Mouse (Mus musculus): ENCODE results near the gene Chil5.
A peak's percentile ranks its signal among the peaks of the same experiment; 100 is the strongest.
"Not testable (repeated sequence)": the region's sequence is repeated elsewhere in the genome, so short reads cannot be mapped to it uniquely, and the experiment has no call there.

The Chil5 gene

DNA sequence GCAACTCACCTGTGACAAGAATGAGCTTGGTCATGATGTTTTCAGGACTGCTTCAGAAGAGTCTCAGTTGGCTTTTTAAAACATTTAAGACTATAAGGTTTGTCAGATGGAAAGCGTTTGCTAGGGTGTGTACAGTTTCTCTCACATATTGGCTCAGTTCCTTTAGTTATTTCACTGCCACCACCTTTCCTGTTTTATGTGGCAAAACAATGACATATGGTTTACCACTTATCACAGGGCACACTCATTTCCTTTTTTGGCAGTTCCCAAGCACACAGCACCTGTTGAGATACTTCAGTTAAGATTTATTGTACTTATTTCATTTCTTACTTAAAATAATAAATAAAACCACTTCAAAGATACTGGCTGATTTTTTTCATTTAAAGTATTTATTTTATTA lies at the start of gene Chil5:
Gene Chil5 (minus strand): TSS at position 34 of the 400 bp plus-strand sequence.
- DNase-seq (ENCODE audit: low spot score), result no peak

DNA sequence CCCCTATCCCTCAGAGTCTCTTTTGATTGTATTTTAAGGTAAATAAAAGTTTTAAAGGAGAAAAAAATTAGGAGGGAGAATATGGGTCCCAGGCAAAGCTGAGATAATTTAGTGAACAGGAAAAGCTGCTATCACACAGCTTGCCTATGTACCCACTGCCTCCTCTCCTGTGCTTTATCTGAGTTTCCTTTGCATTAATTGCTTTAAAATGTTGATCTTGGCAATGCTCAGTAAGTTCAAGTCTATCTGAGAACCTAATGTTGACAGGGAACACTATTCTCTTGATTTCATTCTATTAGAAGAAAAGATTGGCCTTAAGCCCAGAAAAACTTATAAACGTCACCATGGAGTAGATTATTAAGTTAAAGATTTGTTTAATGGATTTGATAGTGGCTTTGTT lies 42.2 kb upstream of the Chil5 start:
- no peak for DNase-seq (ENCODE audit: low spot score)

DNA sequence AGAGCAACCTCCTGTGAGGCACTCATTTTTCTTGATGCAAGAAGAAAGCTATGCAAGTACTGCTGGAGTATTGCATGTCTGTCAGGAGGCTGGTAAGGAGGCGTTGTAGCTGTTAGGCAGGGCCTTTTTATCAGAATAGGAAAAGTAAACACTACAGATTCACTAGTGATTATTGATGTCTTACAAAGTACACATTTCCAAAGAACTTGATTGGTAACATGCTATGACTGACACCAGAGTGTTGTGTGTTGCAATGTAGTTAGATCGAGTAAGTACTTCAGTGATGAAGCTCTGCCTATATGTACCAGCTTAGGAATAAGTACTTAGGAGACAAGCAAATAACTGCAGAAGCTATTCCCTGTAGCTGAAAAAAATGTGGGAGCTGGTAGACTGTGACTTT lies 38.4 kb upstream of the Chil5 start:
- no peak for DNase-seq (ENCODE audit: low spot score)

DNA sequence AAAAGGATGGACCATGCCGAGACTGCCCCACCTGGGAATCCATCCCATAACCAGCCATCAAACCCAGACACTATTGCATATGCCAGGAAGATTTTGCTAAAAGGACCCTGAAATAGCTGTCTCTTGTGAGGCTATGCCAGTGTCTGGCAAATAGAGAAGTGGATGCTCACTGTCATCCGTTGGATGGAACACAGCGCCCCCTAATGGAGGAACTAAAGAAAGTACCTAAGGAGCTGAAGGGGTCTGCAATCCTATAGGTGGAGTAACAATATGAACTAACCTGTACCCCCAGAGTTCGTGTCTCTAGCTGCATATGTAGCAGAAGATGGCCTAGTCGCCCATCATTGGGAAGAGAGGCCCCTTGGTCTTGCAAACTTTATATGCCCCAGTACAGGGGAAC lies 35.1 kb upstream of the Chil5 start:
- DNase-seq (ENCODE audit: low spot score), result peak; percentile 5

DNA sequence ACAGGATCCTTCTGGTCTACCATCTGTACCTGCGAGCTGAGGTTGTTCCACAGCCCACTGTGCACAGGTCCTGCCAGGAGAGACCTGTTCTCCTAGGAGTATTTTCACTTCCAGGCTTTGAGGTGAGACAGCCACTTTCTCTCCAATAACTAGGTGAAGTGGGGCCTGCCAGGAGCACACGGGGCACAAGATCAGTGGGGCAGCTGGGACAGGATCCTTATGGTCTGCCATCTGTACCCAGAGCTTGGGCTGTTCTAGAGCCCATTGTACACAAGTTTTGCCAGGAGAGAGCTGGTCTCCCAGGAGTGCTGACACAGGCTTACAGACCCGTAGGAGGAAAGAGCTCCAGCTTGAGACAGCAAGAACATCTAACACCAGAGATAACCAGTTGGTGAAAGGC lies 25.4 kb upstream of the Chil5 start:
- DNase-seq (ENCODE audit: low spot score), result no peak

DNA sequence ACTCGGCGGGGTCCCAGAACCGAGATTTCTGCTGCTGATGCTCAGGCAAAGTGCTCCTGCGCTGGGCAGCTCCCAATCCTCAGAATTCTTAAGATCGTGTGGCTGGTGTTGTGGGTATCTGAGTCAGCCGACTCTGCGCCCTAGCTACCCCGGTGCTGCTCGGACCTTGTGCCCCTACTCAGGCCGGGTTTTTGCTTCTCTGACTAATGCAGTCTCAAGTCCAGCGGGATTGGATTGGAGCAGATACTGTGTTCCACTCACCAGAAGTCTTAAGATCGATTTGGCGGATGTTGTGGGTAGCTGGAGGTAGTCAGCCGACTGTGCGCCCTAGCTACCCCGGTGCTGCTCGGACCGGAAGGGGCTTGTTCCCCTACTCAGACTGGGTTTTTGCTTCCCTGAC lies 19.3 kb upstream of the Chil5 start:
- no peak for DNase-seq (ENCODE audit: low spot score)

DNA sequence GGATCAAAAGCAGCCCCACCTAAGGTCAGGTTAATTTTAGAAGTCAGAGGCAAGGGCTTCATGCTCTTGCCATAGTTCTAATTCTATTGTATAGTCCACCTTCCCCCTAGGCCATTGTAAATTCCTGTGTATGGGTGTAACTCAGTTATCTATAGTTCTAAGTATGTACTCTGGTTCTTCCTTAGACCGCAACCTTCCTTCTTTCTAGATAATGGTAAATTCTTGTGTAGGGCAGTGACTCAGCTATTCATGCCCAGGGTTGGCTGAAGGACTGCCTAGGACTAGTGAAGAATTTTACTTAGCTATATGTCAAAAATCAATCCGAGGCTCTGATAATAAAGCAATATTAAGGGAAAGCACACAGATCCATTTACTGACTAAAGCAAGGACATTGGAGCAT lies 7.7 kb upstream of the Chil5 start:
- DNase-seq (ENCODE audit: low spot score), result no peak

DNA sequence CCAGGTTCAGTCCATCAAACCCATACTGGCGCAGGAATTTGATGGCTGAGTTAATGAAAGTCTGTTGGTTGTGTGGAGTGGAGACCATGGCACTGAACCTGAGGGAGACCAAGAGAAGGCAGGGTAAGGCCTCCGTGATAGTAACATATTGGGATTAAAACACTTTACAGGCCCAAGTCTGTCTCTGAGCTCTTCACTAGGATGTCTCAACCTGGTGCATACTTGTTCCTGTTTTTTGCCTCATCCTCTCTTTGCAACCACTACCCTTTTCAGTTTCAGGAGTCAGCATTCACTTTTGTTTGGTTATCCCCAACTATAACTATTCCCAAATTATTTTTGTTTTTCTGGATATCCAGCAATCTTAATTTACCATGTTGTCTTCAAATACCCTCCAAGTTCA lies 8.5 kb downstream of the Chil5 start:
- DNase-seq (ENCODE audit: low spot score), result no peak

DNA sequence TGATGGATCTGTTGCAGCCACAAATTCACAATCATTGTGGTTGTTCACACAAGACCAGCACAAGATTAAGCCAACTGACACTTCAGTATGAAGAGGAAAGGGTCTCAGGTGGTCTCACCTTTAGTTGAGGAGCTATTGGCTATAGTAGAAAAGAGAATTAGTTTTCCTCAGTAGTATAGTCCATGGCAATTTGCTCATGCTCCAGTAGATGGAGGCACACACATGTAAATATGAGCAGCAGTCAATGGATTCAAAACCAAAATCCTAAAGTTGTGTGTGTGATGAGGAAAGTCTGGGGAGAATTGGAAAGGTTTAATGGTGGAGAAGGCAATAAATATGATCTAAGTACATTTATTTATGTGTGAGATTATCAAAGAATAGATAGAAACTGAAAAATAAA lies 10.8 kb downstream of the Chil5 start:
- no peak for DNase-seq (ENCODE audit: low spot score)

DNA sequence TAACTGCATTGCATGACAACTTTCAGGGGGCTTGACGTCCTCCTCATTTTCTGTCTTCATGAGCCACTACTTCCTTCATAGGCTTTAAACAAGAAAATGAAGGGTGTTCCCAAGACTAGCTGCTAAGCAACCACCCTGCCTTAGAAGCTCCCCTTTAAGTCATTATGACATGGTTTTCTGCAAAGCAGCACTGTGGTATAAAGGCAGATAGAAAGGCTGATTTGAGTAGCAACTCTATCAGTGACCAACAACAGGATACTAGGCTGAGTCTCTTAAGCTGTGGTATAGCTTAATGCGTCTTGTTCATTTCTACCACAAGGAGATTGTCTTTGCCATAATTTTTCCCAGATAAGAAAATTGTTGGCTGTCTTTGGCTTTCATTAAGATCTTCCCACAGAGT lies 18.1 kb downstream of the Chil5 start, which contains the start of gene Pifo:
Gene Pifo (minus strand): TSS at position 101 of the 400 bp plus-strand sequence.
- no peak for DNase-seq (ENCODE audit: low spot score)

DNA sequence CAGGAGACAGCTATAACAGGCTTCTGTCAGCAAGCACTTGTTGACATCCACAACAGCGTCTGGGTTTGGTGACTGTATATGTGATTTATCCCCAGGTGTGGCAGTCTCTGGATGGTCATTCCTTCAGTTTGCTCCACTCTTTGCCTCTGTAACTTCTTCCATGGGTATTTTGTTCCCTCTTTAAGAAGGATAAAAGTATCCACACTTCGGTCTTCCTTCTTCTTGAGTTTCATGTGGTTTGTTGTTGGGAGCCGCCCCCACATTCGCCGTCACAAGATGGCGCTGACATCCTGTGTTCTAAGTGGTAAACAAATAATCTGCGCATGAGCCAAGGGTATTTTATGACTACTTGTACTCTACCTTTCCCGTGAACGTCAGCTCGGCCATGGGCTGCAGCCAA lies 29.3 kb downstream of the Chil5 start:
- not testable (repeated sequence) for DNase-seq (ENCODE audit: low spot score)

DNA sequence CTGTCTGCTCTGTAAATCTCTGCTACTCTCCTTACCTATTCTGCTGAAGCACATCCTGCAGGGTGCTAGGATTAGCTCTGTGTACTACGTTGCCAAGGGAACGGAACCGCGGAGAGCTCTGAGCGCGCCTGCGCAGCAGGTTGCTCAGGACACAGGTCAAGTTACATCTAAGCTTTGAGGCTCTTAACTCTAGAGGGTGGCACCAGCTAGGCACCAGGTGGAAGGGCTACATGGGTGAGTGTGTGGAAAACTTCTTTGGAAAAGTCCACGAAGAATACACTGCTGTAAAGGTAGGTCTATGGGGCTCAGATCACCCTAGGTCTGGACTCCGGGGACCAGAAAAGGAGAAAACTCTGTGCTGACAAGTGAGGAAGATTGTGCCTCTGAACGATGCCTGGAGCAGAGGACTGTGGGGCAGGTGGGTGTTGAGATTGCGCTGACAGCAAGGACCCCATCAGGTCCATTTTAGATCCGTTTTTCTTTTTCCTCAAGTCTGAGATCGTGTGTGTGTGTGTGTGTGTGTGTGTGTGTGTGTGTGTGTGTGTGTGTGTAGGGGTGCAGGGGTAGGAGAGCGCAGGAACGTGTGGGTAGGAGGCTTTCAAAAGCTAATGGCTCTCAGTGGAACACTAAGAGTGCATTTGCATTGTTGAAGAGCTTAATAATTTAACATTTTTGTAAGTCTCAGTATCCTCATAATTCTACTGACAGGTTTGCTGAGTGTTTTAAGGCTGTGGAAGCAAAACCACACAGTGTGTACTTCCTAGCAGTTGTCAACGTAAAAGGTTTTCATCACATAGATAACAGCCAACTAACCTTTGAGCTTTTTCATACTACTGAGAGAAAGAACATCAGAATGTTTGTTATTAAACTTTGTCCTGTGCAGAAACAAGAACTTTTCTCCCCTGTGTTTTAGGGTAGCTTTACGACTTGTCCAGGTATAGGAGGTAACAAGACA lies 30.9 kb downstream of the Chil5 start:
- peak; percentile 87 for DNase-seq (ENCODE audit: low spot score)

DNA sequence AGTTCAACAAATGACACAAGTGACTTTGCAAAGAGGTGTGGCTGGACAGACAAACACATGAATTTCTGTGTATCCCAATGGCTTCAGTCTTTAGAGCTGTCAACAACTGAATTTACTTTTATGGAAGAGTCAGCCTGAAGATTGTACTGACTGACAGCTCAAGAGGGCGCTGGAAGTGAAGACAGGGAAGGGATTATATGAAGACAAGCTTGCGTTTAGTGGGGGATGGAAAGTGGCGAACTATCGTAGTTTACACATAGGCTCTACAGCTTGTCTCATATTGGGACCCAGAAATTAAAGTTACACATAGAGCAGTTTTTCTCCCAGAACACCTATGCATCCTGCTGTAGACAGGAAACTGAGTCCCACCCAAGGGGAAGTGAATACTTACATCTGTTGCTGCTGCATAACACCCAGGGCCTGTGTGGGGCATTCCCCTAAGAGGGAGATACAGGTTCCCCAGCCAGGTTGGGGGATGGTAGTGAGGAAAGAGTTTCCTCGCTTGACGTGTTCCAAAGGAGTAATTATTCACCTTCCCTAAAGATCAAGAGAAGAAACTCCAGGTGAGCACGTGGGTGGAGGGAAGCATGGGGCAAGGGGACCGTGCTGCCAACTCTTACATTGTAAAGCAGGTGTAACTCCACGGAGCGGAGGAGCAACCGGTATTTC lies 31.8 kb downstream of the Chil5 start:
- DNase-seq (ENCODE audit: low spot score), result no peak

DNA sequence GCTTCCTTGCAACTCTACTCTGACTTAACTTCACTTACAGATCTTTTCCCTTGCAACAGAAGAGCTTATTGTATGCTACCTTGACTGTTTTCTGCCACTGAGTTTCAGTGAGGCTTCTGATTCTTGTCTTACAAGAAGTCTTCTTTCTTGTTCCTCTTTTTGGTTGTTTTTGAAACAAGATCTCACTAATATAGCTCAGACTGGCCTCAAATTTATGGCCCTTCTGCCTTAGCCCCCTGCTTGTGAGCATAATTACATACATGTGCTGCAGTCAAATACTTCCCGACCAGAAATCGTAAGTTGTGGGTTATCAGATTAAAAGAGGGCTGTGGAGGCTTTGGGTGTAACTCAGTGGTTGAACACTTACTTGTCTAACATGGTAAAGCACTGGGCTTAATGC lies 37.9 kb downstream of the Chil5 start:
- DNase-seq (ENCODE audit: low spot score), result no peak

DNA sequence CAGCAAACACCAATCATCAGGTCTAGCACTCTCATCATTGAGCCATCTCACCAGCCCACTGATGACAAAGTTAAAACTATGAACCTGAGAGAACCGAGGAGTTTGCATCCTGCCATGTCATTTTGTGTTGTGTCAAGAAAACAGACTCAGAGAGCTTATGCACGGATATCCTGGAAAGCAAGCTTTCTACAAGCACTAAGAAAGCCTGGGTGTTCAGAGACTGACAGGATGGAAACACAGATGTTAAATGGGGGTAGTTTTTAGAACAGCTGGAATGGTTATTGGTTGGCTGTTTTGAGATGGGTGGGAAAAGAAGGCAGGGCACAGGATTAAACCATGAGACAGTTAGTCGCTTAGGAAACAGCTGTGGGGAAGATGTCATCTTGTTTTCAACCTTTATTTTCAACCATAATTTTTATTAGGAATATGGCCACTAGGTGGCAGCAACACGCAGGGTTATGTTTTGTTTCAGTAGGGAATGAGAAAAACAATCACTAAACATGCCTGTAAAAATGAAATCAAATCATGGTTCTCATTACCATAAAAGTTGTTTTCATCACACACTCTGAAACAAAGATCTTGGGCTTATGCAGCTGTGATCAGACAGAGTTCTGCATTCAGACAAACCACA lies 40.8 kb downstream of the Chil5 start:
- DNase-seq (ENCODE audit: low spot score), result peak; percentile 54

DNA sequence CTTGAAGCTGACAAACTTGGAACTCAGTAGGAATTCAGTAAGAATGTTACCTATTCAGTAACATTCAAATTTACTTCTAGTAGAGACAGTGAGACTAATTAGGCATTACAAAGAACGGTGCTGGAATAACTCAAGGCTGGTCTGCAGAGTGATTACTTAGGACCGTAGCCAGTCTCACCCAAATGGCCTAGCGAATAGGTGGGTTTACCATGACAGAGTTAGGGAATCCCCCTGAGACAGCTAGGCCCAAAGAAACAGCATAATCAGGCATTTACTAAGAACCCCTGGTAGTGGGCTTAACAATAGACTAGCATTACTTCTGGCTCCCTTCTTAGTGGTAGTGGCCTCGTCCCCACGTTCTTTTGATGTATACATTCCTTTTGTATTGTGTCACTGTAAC lies 43.0 kb downstream of the Chil5 start:
- not testable (repeated sequence) for DNase-seq (ENCODE audit: low spot score)

DNA sequence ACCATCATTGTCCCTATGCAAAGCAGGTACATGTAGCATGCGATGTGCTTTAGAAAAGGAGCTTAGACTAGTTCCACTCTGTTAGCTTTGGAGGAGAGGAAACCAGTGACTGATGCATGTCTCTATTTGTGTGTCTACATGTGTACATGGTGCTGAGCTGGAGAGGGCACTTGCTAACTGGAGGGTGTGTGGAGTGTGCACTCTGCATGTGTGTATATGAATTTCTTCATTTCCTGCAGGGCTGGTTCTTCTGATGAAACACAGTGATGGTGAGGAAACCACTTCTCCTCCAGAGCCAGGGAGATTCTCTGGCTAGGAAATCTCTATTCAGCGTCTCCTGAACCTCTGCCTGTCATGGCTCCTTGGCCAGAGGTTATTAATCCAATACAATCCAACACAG lies 58.4 kb downstream of the Chil5 start:
- no peak for DNase-seq (ENCODE audit: low spot score)

DNA sequence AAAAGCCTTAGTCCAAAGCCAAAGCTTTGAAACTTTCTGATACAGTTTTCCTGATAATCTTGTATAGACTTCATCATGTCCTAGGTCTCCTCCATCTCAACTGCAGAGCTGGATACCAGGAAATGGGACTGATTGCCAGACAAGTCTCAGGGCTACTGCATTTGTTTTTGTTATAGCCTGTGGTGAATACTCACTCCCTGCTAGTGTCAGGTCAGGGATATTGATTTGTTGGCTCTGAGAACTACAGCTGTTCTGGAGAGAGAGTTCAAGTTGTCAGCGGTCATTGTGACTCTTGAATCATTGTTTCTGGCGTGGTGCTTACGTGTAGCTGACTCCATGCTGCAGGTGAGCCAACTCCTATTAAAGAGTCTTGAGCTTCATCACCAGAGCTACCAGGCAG lies 59.2 kb downstream of the Chil5 start, which contains the start of gene Ovgp1:
Gene Ovgp1 (plus strand): TSS at position 301 of the 400 bp plus-strand sequence.
- DNase-seq (ENCODE audit: low spot score), result no peak

DNA sequence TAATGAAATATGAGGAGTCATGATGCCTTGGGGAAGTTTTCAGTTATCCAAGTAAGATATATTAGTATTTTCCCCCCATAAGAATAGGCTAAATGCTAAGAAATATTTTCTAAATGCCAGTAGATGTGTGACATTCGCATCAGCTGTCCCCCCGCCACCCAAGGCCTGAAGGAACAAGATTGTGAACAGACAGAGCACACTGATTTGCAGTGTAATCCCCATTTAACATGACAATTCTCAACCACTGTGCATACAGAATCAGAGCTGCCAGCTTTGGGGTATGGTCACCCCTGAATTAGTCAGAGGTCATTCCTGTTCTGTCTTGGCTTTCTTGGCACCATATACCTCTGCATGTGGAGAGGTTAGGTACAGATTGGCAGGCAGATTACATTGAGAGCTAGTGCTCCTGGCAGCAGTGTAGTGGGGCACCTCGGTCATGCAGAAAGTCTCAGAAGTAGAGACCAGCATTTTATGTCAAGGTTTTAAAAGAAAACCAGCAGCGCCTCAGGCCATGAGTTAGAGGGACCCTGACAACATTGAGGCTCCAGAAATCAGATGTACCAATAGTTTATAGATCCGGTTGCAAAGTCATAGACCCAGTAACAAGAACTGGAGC lies 60.7 kb downstream of the Chil5 start:
- no peak for DNase-seq (ENCODE audit: low spot score)
